Mouse (Mus musculus) cerebellum, adult 11 months (tissue): ENCODE data around the gene Dap.

Experiments
- DNase-seq: peaks from one replicate; pipeline ENCODE4 v3.0.0; 2022

Gene Dap

DNA sequence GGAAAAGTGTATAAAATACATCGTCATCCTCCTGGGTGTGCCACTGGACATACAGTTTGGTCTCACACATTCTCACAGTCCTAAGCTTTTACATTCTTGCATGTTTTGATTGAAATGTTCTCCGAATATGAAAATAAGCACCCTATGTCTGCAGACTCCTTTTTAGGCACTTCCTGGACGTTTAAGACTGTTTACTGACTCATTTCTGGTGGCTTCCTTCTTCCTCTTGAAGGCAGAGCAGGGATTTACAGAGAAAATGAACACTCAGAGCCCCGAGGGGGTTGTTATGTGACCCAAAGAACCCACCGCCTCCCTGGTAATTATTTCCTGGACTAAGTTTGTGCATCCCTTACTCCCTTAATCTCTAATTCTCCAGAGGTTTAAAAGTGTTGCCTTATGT, 13.8 kb downstream of the Dap start:
- DNase-seq, result no peak

DNA sequence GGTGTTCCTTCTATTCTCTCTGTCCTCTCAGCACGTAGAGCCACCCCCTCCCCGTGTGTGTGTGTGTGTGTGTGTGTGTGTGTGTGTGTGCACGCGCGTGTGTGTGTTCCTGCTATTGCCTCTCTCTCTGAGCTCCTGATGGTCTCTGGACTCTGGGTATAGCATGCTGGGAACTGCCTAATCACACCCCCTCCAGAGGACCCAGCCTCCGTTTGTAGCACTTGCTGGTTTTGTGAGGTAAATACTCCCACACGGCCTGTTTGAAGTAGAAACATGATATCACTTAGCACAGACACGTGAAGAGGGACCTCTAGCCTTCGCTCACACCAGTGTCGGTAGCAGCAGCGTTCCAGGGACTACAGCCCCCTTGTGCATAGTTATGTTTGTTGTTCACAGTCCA, 14.5 kb downstream of the Dap start:
- DNase-seq, result no peak

DNA sequence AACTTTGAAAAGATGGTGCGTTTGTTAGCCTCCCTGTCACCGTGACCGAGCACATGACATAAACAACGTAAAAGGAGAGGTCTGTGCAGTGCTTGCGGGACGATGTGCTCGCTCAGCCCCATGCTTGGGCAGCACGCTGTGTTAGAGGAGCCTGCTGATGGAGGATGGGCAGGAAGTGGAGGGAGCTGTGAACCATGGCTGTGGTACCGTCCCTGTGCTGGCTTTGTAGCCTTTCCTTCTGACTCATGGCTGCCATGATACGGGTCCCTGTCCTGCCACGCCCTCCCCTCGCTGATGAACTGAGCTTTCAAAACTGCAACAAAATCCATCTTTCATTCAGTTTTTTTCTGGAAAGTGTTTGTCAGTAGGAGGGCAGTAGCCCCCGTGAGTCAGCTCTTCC, 15.6 kb downstream of the Dap start:
- DNase-seq, result no peak

DNA sequence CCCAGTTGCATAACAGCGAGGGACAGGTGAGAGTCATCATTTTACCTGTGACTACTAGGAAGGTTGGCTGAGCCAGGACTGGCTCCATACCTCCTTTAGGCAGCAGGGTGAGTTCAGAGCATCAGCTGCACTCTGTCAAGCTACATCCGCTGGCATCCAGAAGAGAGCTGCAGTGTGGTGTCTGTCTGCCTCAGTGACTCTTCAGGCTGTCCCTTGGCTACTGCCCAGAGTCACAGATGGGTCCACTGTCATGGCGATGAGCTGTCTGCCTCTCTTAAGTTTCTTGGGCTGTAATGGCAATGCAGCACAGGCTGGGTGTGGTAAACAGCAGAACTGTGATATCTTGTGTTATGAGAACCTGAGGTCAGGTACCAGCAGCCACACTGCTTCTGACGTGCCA, 16.1 kb downstream of the Dap start:
- DNase-seq, result no peak

DNA sequence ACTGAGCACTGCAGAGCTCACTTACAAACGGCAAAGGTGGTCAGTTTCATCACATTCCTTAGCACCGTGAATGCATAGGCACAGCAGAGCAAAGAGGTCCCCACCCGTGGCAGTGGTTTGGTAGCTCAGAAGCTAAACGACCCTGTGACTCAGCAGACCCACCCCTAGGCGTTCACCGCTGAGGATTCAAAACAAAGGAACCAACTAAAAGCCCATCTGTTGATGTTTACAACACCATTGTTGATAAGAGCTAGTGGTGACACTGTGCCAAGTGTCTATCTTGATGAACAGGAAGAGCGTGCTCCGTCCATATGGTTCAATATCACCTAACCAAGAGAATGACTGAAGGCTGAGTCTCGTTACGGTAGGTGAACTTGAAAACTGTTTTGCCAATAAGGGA, 19.1 kb downstream of the Dap start:
- DNase-seq, result no peak

DNA sequence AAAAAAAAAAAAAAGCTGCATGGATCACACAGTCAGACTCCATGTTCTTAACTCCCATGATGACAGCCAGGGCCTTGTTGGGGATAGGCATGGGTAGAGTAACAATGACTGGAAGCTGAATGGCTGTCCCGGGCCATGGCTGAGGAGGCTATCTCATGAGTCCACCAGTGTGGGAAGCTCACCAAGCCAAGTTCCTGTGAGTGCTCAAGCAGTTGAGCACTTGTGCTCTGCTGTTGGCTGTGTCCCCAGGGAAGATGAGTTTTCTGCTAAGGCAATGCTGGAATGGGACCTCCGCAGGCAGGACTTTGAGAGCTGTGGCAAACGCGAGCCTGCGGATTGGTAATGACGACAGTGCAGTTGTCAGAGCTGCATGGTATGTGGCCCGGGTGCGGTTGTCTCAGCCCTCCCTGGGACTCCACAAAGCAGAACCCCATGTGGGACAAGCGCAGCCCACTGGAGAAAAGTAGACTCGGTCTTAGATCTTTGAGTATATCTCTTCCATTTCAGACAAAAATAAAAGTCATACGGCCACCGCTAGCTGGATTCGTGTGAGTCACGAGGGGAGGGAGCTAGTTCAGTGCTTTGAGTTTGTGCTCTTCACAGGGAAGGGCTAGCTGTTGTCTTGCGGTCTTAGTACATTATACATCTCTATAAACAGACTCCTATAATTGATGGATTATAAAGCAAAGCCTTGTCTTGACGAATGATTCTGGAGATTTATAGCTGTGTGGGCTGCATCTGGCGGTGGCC, 20.8 kb downstream of the Dap start:
- no peak for DNase-seq

DNA sequence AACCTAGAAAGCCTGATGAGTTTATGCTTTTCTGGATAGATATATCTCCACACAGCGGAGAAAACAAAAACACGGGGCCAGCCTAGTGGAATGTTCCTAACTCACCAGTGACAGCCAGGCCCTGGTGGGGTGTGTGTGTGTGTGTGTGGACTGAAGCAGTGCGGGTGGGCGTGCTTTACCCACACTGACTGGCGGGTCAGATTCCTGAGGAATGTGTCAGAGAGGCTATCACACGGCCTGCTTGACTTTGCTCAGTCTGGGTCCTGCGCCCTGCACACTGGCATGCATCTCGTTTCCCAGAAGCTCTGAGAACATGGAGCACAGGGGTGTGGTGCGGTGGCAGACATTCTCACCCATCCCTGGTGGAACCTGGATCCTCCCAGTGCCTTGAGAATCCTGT, 21.8 kb downstream of the Dap start:
- DNase-seq, result no peak

DNA sequence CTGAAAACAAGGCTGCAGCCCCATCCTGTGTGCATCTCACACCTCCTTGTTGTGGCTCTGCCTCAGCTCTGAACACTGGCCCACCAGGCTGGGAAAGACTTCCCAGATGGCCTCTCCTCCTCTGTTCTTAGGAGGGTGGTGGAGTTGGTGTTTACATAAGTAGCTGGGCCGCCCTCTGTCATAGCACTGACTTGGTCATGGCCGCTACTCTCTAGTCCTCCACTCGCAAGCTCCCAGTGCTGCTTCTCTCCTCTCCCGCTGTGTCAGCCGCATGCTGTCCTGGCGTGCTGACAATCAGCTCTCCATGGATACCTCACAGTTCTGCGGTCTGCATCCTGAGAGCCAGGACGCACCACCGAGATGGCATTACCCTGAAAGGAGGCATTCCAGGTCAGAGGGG, 22.9 kb downstream of the Dap start:
- DNase-seq, result peak; percentile 54

DNA sequence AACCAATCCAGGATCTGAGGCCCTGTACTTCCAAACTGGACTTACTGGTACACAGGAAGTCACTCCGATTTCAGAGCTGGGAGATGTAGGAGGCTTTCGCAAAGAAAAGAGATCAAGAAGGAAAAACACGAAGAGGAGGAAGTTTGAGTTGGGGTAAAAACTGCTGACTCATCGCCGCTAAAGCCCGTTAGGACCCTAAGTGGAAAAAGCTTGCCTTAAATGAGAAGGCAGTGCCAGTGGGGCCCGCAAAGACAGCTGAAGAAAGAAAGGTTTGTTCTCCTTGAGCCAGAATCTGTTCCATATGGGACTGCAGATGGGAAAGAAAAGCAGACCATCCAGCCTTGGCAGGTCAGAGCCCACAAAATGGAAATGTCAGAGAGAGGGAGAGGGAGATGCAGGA, 24.8 kb downstream of the Dap start:
- DNase-seq, result no peak

DNA sequence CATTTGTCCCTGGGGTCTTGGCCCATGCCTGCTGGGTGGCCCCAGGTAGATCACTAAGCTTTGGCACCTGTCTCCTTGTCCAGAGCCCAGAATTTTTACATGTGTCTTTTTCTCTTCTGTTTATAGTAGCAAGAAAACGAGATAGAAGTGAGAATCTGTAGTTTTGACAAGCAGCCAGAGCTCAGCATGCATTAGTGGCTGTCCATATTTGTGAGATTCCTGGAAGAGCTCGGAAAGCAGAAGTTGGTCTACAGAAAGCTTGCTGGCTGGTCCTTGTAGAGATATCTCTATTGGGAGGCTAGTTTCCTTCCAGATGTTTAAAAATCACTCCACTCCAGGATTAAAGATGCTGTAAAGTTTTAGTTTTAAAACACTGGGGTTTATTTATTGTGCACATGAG, 25.9 kb downstream of the Dap start:
- no peak for DNase-seq

DNA sequence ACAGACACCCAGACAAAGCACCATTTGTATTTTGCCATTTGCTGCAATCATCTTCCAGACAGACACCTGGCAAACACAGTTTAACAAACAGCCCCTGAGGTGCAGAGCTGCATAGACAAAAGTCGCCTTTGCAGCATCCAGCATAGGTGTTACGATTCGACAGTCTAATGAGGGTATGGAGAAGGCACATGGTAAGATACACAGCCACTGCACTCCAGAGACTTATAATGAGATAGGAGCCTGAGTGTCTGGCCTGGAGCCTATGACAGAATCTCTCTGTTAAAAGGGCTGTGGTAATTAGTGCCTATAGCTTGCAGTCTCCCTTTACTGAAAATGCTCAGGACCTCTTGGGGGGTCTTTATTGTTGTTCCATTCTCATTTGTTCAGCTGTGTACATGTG, 26.6 kb downstream of the Dap start:
- DNase-seq, result no peak

DNA sequence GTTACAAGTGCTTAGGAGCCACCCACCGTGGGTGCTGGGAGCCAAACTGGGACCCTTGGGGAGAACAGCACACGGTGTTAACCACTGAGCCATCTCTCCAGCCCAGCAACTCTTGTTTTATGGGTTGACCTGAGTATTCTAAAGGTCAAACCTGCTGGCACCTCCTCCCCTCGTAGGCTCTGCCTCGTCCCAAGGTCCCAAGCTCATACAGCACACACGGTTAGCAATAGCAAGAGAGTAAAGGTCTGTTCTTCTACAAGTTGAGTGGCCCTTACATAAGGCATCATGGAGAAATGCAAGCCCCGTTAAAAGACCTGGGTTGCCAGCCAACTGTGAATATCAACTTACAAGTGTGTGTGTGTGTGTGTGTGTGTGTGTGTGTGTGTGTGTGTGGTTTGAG, 27.1 kb downstream of the Dap start:
- DNase-seq, result no peak

DNA sequence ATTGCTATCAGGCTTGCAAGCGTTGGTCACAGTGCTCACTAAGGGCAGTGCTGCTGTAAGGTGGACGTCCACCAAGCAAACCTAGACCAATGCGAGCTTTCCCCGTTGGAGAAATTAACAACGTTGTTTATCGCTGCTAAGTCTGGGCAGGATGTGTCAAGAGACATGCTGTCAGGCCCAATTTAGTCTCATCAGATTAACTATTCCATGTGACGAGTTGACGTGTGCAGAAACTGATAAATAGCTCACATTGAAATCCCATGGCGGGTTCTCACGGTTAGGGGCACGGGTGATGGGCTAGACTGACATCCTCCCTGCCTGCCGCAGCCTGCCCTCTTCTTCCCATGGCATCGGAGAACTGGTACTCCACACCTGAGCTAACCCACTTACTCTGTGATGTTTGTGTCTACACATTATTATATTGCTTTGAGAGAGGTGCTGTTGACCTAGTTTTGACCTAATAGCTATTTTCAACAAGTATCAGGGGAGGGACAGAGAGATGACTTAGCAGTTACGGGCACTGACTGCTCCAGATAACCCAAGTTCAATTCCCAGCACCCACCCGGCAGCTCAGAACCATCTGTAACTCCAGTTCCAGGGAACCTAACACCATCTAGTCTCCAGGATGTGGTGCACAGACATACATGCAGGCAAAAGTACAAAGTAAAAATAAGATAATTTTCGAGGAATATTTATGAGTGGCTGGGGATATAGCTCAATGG, 28.6 kb downstream of the Dap start:
- DNase-seq, result no peak

DNA sequence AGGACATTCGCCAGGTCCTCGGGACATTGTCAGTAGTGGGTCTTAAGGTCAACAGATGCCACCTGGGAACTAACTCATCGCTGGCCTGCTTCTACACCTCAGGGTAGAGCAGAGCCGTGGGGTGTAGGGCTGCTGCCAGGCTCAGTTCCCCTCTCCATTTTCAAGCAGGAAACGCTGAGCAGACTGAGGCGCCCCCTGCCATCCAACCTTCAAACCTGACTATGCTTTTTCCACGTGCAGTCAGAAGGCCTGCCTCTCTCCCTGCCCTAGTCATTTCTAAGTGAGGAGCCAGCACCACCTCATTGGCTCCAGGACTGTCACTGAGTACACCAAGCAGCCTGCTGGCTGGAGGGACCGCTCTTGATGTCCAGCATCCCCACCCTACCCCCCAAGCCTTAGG, 29.3 kb downstream of the Dap start:
- DNase-seq, result no peak

DNA sequence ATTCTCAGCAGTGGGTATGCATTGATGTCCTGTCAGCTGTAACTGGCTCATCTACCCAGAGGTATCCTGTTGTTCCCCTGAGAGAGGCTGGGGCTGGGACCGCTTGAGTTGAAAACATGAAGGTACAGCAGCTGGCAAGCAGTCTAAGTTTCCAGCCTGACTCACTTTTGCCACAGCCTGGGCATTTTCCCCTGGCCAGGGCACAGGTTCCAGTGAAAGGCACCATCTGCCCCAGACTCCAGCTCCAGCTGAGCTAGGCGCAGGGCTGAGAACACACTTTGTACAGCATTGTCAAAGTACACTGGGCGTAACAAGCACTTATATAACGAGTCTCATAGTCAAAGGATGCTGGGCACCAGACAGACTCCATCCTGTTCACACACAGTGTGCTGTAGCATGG, 29.8 kb downstream of the Dap start:
- DNase-seq, result no peak

DNA sequence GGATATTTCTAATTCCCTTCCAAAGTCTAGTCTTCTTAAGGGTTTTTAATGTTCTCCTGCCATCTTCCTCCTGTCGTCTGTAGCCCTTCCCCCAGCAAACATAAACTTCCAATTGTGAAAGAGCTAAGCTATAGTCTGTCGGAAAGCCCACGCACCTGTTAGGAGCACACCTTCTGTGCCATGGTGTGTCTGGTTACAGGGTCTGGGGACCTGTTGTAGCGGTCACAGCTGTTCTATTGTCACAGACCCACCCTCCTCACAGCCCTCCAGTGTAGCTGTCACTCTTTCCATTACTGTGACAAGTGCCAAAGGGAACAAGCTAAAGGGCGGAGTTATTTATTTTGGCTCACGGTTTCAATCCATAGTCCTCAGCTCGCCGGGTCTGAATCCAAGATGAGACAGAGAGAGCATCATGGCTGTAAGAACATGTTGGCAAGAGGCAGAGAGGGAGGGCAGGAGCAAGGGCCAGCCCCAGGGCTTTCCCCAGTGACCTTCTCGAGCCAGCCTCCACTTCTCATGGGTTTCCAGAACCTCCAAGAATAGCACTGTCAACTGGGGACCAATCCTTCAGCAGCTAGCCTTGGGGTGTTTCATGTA, 30.9 kb downstream of the Dap start:
- DNase-seq, result no peak

DNA sequence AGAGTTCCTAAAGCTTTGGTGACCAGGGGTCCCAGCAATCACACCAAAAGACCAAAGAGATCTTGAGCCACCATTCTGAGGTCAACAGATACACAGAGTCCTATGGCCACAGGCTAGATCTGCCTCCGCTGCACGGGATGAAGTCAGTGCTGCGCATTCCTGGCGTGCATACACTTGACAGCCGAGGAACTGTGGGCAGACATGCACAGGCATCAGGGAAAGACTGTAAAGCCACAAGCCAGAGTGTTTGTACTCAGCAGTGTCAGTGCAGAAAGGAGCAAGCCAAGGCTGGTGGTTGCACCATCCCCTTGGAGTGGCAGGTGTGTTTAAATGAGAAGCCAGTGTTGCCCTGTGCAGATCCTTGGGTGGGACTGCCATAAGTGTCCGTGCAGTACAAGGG, 31.6 kb downstream of the Dap start:
- DNase-seq, result no peak

DNA sequence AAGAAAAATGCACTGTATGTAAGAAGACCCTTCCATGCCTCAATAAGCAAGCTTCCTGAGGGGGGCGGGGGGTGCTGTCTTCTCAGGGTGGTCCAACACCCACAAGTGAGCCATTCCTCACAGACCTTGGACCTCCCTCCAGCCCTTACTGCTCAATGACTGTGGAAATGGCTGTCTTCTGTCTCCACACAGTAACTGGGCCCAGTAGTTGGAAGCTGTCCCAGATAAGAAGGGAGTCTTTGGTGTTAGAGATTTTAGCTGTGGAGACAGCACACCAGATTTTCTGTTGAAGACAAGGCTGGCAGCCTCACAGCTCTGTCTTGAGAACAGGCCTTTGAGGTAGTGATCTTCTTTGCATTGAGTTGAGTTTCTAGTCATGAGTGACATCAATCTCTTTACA, 33.2 kb downstream of the Dap start:
- no peak for DNase-seq

DNA sequence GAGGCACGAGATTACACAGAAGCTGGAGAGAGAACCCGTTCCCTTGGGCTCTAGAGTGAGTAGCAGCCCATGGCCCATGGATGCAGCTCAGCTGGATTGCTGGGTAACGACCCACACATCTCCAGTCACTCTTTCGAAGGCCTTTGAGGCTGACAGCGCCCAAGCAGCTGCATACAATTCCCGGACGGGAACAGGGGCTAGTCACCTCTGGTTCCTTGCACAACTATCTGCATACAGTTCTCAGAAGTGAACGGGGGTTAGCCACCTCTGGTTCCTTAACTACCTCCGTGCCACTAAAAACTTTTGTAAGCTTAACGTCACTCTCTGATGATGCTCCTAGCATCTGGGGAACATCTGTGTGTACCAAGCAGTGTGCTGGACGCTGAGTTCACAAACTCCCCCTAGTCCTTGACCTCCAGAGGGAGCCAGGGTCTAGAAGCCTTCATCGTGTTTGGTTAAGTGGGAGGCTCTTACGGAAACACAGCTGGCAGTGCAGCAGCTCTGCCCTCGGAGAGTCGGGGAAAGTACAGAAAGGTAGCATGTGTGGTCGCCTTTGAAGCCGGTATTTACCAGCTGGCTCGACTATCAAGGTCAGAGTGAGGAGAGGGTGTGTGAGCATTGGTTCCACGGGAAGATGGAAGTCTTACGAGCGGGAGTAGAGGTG, 34.0 kb downstream of the Dap start:
- DNase-seq, result no peak

DNA sequence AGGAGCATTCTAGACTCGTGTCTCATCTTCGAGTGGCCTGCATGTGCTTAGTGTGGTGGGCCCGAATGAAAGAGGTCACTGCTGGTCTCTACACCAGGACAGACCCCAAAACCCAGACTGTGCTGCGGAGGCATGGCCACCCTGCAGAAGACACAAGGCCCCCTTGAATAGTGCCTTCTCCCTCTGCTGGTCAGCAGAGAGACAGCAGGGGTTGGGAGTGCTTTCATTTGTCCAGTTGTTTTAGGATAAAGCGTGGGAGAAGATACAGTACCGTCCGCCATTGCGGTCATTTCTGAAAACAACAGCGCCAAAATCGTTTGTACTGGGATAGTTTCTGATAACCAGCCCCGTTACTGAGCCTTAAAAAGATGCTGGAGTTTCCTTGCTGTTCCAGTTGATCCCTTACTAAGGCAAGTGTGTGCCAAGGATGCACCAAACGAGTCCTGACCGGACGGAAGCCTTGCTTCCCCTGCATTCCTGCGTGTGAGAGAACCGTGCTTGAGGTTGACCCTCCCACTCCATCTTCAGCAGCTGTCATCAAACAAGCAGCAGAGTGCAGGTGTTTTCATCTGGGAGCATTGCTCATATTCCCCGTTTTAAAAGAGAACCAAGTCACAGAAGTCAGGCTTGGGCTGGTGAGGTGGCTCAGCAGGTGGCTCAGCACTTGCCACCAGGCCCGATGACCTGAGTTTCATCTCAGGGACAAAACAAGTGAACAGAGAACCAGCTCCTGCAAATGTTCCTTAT, 34.8 kb downstream of the Dap start:
- no peak for DNase-seq

DNA sequence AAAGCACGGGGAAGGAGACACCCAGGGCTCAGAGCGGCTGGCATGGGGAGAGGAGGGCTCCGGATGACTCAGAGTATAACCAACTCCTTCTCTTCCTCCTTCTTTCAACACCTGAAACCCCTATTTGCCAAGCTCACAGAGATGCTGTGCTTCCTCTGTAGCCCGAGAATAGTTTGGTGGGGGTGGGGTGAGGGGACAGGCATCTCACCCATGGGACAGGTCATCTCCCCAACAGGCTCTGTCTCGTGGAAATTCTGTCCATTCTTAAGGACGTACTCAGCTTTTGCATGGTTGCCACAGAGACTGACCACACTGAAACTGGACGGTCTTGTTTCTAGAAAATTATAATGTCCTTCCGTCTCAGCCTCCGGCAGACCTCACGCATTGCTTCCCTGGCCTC, 37.0 kb downstream of the Dap start:
- no peak for DNase-seq

DNA sequence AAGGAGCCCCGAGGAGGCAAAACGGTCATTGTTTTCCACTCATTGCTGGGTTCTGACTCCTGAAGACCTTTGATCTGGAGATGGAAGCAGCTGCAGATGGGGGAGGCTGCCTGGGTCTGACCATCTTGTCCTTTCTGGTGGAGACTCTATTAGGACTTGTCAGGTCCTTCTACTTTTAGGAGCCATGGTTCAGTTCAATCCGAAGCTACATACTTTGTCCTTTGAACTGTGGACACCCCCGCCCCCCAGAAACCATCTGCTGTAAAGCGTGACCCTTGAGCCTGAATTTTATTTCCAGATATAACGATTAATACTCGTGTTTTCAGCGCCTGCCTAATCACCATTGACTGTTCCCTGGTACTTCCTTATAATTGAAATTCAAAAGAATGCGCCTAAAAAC, 38.2 kb downstream of the Dap start:
- no peak for DNase-seq

DNA sequence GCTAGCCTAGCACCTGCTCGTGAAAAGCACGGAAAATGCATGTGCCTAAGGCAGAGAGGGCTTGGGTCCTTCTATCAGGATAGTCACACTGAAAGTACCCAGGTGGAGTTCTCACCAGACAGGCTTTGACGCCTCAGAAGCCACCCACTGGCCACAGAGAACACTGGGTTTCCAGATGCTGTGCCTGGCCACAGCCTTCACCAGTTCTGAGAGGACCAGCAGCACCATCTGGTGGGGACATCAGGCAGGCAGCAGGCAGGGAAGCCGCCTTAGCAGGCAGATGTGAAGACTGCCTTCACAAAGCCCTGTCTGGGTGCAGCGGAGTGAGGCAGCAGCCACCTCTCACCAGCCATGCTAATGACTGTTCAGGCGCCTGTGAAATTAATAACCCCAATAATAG, 40.7 kb downstream of the Dap start:
- peak; percentile 60 for DNase-seq
